Mouse (Mus musculus): Measurements from ENCODE around the gene Clk1. TPM values are rescaled to one million over a fixed set of nuclear protein-coding genes. Genes with fewer than 3 reads are reported as not detected.

Clk1 gene
- polyA plus RNA-seq, 1 experiment from 2014 or later, result 178 TPM

- H3K4me2 ChIP-seq (ENCODE audit: low read length), result no peak overlapping the region
- H3K9me3 ChIP-seq (replicated peaks; ENCODE audit: control insufficient read depth, low read length, poor library complexity, severe bottlenecking), result no peaks in the 10 kb centered on the region
- H3K27me3 ChIP-seq (ENCODE audit: control insufficient read depth, insufficient read depth, low read depth, low read length), result no peaks in the 10 kb centered on the region
- 0 out of 2 replicates have a peak, but pooled peaks cover 3% of the 10 kb centered on the region for H3K4me1 ChIP-seq (ENCODE audit: control insufficient read depth, insufficient read depth, low read length)
- peaks cover 66% of the 10 kb centered on the region for H3K36me3 ChIP-seq (ENCODE audit: control insufficient read depth, insufficient read depth, low read length)
- WGBS, result 22% methylated on average over 1 of the region's 1 CpGs
- H3K9ac ChIP-seq (ENCODE audit: low read depth, low read length), result no peak overlapping the region
- ATAC-seq, result no peak
- no peak overlapping the region for H3K27ac ChIP-seq (ENCODE audit: low read length)
- no peak overlapping the region for H3K4me3 ChIP-seq (ENCODE audit: low read depth, low read length)
Observed at GRCm38 (mm10) chr1:58415442-58415841, 8.4 kb downstream of the Clk1 start.

- Histone ChIP-seq H3K4me2 (ENCODE audit: low read length) (no peak overlapping the region), H3K27me3 (ENCODE audit: control insufficient read depth, insufficient read depth, low read depth, low read length) (no peaks in the 10 kb centered on the region), H3K9me3 (replicated peaks; ENCODE audit: control insufficient read depth, low read length, poor library complexity, severe bottlenecking) (no peaks in the 10 kb centered on the region), H3K4me1 (ENCODE audit: control insufficient read depth, insufficient read depth, low read length) (no peaks in the 10 kb centered on the region), H3K9ac (ENCODE audit: low read depth, low read length) (no peak overlapping the region), H3K36me3 (ENCODE audit: control insufficient read depth, insufficient read depth, low read length) (peaks cover 45% of the 10 kb centered on the region), H3K4me3 (ENCODE audit: low read depth, low read length) (no peak overlapping the region), H3K27ac (ENCODE audit: low read length) (no peak overlapping the region)
- ATAC-seq, result no peak
- 94% methylated on average over 7 of the region's 7 CpGs for WGBS
Observed at GRCm38 (mm10) chr1:58410776-58411175, 13.1 kb downstream of the Clk1 start.

GRCm38 (mm10) chr1:58410198-58410588 is 13.7 kb downstream of the Clk1 start:
- Histone ChIP-seq H3K27ac (ENCODE audit: low read length) (no peak overlapping the region), H3K4me3 (ENCODE audit: low read depth, low read length) (no peak overlapping the region), H3K27me3 (ENCODE audit: control insufficient read depth, insufficient read depth, low read depth, low read length) (no peaks in the 10 kb centered on the region), H3K4me1 (ENCODE audit: control insufficient read depth, insufficient read depth, low read length) (no peaks in the 10 kb centered on the region), H3K4me2 (ENCODE audit: low read length) (no peak overlapping the region), H3K9ac (ENCODE audit: low read depth, low read length) (no peak overlapping the region), H3K36me3 (ENCODE audit: control insufficient read depth, insufficient read depth, low read length) (peaks cover 41% of the 10 kb centered on the region), H3K9me3 (replicated peaks; ENCODE audit: control insufficient read depth, low read length, poor library complexity, severe bottlenecking) (no peaks in the 10 kb centered on the region)
- ATAC-seq, result no peak
- 81% methylated on average over 3 of the region's 3 CpGs for WGBS

GRCm38 (mm10) chr1:58409553-58410197 is 14.2 kb downstream of the Clk1 start:
- ATAC-seq, result no peak
- H3K27me3 ChIP-seq (ENCODE audit: control insufficient read depth, insufficient read depth, low read depth, low read length), result no peaks in the 10 kb centered on the region
- H3K9ac ChIP-seq (ENCODE audit: low read depth, low read length), result no peak overlapping the region
- 87% methylated on average over 5 of the region's 5 CpGs for WGBS
- H3K27ac ChIP-seq (ENCODE audit: low read length), result no peak overlapping the region
- H3K9me3 ChIP-seq (replicated peaks; ENCODE audit: control insufficient read depth, low read length, poor library complexity, severe bottlenecking), result no peaks in the 10 kb centered on the region
- H3K4me2 ChIP-seq (ENCODE audit: low read length), result no peak overlapping the region
- no peaks in the 10 kb centered on the region for H3K4me1 ChIP-seq (ENCODE audit: control insufficient read depth, insufficient read depth, low read length)
- H3K4me3 ChIP-seq (ENCODE audit: low read depth, low read length), result no peak overlapping the region
- peaks cover 37% of the 10 kb centered on the region for H3K36me3 ChIP-seq (ENCODE audit: control insufficient read depth, insufficient read depth, low read length)

DNA sequence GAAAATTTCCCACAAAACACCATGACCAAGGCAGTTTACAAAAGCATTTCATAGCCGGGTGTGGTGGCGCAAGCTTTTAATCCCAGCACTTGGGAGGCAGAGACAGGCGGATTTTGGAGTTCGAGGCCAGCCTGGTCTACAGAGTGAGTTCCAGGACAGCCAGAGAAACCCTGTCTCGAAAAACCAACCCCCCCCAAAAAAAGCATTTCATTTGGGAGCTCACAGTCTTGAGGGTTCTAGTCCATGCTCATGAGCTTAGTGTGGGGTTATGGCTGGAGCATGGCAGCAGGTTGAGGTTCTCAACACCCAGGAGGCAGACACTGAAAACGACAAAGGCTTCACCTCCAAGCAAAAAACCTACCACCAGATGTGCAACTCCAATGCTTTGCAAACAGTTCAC is 15.7 kb downstream of the Clk1 start:
- H3K36me3 ChIP-seq (ENCODE audit: control insufficient read depth, insufficient read depth, low read length), result peaks cover 33% of the 10 kb centered on the region
- H3K27ac ChIP-seq (ENCODE audit: low read length), result no peak overlapping the region
- no peak for ATAC-seq
- 86% methylated on average over 6 of the region's 6 CpGs for WGBS
- H3K4me3 ChIP-seq (ENCODE audit: low read depth, low read length), result no peak overlapping the region
- H3K27me3 ChIP-seq (ENCODE audit: control insufficient read depth, insufficient read depth, low read depth, low read length), result no peaks in the 10 kb centered on the region
- no peak overlapping the region for H3K4me2 ChIP-seq (ENCODE audit: low read length)
- H3K9me3 ChIP-seq (replicated peaks; ENCODE audit: control insufficient read depth, low read length, poor library complexity, severe bottlenecking), result no peaks in the 10 kb centered on the region
- H3K9ac ChIP-seq (ENCODE audit: low read depth, low read length), result no peak overlapping the region
- no peaks in the 10 kb centered on the region for H3K4me1 ChIP-seq (ENCODE audit: control insufficient read depth, insufficient read depth, low read length)

DNA sequence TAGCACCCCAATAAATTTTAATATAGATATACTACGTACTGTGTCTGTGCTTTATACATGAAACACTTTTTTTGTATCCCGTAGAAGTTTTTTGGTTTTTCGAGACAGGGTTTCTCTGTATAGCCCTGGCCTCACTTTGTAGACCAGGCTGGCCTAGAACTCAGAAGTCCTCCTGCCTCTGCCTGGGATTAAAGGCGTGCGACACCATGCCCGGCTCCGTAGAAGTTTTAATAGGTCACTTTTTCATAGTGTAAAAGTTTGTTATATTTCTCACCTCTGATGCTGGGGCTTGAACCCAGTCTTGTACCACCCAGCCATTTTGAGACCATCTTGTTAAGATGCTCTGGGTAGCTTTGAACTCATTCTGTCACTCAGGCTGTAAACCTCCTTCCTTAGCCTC is 16.5 kb downstream of the Clk1 start:
- WGBS, result 98% methylated on average over 7 of the region's 7 CpGs

DNA sequence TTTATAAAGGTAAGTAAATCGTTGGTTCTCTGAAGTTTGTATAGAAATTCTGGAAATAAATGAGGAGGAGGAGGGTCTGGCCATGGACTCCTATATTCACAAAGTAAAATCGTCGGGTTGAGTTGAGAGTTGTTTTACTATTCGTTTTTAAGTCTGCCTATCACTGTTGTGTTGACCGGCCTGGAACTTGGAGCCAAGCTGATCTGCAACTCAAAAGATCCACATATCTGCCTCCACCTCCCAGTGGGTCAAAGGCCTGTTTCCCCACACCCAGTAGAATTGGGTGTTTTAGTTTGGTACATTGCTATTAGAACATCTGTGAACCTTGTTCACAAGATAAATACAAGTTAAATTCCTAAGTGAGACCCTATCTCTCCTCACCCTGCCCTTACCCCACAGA is 20.1 kb downstream of the Clk1 start:
- no peak overlapping the region for H3K4me2 ChIP-seq (ENCODE audit: low read length)
- WGBS, result 95% methylated on average over 5 of the region's 5 CpGs
- H3K27me3 ChIP-seq (ENCODE audit: control insufficient read depth, insufficient read depth, low read depth, low read length), result no peaks in the 10 kb centered on the region
- ATAC-seq, result no peak
- no peak overlapping the region for H3K27ac ChIP-seq (ENCODE audit: low read length)
- peaks cover 41% of the 10 kb centered on the region for H3K36me3 ChIP-seq (ENCODE audit: control insufficient read depth, insufficient read depth, low read length)
- H3K4me1 ChIP-seq (ENCODE audit: control insufficient read depth, insufficient read depth, low read length), result no peaks in the 10 kb centered on the region
- no peak overlapping the region for H3K4me3 ChIP-seq (ENCODE audit: low read depth, low read length)
- no peaks in the 10 kb centered on the region for H3K9me3 ChIP-seq (replicated peaks; ENCODE audit: control insufficient read depth, low read length, poor library complexity, severe bottlenecking)
- no peak overlapping the region for H3K9ac ChIP-seq (ENCODE audit: low read depth, low read length)

More for the DNA sequence above, 16.5 kb downstream of the Clk1 start:
- Histone ChIP-seq H3K4me1 (ENCODE audit: control insufficient read depth, insufficient read depth, low read length) (no peaks in the 10 kb centered on the region), H3K27ac (ENCODE audit: low read length) (no peak overlapping the region), H3K9me3 (replicated peaks; ENCODE audit: control insufficient read depth, low read length, poor library complexity, severe bottlenecking) (no peaks in the 10 kb centered on the region), H3K36me3 (ENCODE audit: control insufficient read depth, insufficient read depth, low read length) (peaks cover 35% of the 10 kb centered on the region), H3K9ac (ENCODE audit: low read depth, low read length) (no peak overlapping the region), H3K4me2 (ENCODE audit: low read length) (no peak overlapping the region), H3K4me3 (ENCODE audit: low read depth, low read length) (no peak overlapping the region), H3K27me3 (ENCODE audit: control insufficient read depth, insufficient read depth, low read depth, low read length) (no peaks in the 10 kb centered on the region)
- ATAC-seq, result no peak; the same call in 1 of the 2 replicates

DNA sequence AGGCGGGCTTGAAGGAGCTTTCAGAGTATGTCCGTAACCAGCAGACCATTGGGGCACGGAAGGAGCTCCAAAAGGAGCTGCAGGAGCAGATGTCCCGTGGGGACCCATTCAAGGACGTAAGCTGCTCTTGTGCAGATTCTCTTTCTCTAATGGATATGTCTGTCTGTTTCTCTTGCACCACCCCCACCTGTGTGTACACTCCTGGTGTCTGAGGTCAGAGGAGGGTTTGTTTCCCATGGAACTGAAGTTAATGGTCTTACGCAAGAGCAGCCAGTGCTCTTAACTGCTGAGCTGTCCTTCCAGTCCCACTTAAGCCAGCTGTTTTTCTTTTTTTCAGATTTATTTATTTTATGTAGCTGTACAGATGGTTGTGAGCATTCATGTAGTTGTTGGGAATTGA is 22.5 kb downstream of the Clk1 start:
- Histone ChIP-seq H3K36me3 (ENCODE audit: control insufficient read depth, insufficient read depth, low read length) (peaks cover 52% of the 10 kb centered on the region), H3K27me3 (ENCODE audit: control insufficient read depth, insufficient read depth, low read depth, low read length) (no peaks in the 10 kb centered on the region), H3K9ac (ENCODE audit: low read depth, low read length) (no peak overlapping the region), H3K4me3 (ENCODE audit: low read depth, low read length) (no peak overlapping the region), H3K4me1 (ENCODE audit: control insufficient read depth, insufficient read depth, low read length) (no peaks in the 10 kb centered on the region), H3K27ac (ENCODE audit: low read length) (no peak overlapping the region), H3K9me3 (replicated peaks; ENCODE audit: control insufficient read depth, low read length, poor library complexity, severe bottlenecking) (no peaks in the 10 kb centered on the region), H3K4me2 (ENCODE audit: low read length) (no peak overlapping the region)
- ATAC-seq, result no peak
- 92% methylated on average over 6 of the region's 6 CpGs for WGBS

GRCm38 (mm10) chr1:58397731-58398130 is 26.1 kb downstream of the Clk1 start:
- no peak overlapping the region for H3K27ac ChIP-seq (ENCODE audit: low read length)
- no peaks in the 10 kb centered on the region for H3K27me3 ChIP-seq (ENCODE audit: control insufficient read depth, insufficient read depth, low read depth, low read length)
- H3K4me2 ChIP-seq (ENCODE audit: low read length), result no peak overlapping the region
- H3K9me3 ChIP-seq (replicated peaks; ENCODE audit: control insufficient read depth, low read length, poor library complexity, severe bottlenecking), result no peaks in the 10 kb centered on the region
- H3K36me3 ChIP-seq (ENCODE audit: control insufficient read depth, insufficient read depth, low read length), result peaks cover 45% of the 10 kb centered on the region
- H3K9ac ChIP-seq (ENCODE audit: low read depth, low read length), result no peak overlapping the region
- ATAC-seq, result no peak
- H3K4me3 ChIP-seq (ENCODE audit: low read depth, low read length), result no peak overlapping the region
- 95% methylated on average over 6 of the region's 6 CpGs for WGBS
- H3K4me1 ChIP-seq (ENCODE audit: control insufficient read depth, insufficient read depth, low read length), result peaks cover 9% of the 10 kb centered on the region
